Mouse (Mus musculus) embryonic stem cell, embryonic (primary cell): ENCODE data around the gene Sema4f.

ENCODE experiments used
- CTCF ChIA-PET, 4 experiments: fragments of 300-600 bp in 2 of 4; fragments of 350-600 bp in 2 of 4; sonication (Branson Sonifier 250); formaldehyde crosslinking; loops; one replicate each; lab custom pipeline; 2022; ENCODE audit warnings: inconsistent platforms in 2 of 4; lab: Charles Lee
- POLR2A ChIA-PET, 4 experiments: fragments of 300-600 bp in 2 of 4; fragments of 350-600 bp in 2 of 4; sonication (Branson Sonifier 250); formaldehyde crosslinking; loops; one replicate each; lab custom pipeline; 2022; ENCODE audit warnings: antibody characterized with exemption in 4 of 4, inconsistent platforms in 1 of 4; lab: Charles Lee

Gene Sema4f

DNA sequence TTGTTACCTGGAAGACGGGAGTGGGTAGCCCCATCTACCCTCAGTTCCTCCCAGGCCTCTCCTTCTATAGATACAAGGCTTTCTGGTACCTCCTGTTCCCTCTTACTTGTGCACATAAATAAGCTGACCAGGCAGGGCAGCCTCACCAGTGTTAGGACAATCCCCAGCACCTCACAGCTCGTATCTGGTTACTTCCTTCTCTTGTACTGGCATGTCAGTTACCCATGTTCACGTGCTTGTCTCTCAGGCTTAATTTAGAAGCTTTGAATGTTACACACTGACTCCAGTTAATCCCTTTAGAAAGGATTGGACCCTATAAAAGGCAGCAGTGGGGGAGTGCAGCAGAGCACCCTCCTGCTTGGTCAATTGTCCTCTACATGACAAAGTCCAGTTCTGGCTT lies 42.3 kb downstream of the Sema4f start:
- CTCF ChIA-PET = interaction anchor here in 1 of 4 experiments (0.5 kb wide), 1 partner anchor 295 kb away, joined by 10 read pairs; no protein-coding TSS in a partner anchor
- POLR2A ChIA-PET = interaction anchor here in 1 of 4 experiments (1.7 kb wide), 1 partner anchor 21 kb away, joined by 4 read pairs; no protein-coding TSS in a partner anchor

DNA sequence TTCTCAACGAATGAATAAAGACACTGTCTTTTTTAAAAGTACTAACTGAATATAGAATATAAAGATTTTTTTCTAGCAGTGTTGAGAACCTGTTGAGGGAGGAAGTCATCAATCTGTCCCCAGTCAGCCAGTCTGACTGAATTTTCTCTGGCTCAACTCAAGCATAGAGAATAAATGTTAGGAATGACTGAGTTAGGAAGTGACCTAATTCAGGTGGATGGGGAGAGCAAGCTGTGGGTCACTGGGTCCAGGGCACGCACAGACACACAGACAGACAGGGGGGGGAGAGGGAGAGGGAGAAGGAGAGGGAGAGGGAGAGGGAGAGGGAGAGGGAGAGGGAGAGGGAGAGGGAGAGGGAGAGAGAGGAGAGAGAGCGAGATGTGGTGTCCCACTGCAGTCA lies 46.2 kb downstream of the Sema4f start:
- POLR2A ChIA-PET = no interaction called here
- CTCF ChIA-PET = interaction anchor here in 1 of 4 experiments (0.7 kb wide), 1 partner anchor 765 kb away, joined by 3 read pairs; no protein-coding TSS in a partner anchor

- CTCF ChIA-PET = interaction anchor here in 3 of 4 experiments (0.5 to 1.4 kb wide), 14 partner anchors 9 to 906 kb away, joined by 3 to 13 read pairs (median 4); no protein-coding TSS in a partner anchor
- POLR2A ChIA-PET = interaction anchor here in 3 of 4 experiments (0.5 to 1.7 kb wide), 3 partner anchors 10 to 491 kb away, joined by 3 to 7 read pairs (median 6); no protein-coding TSS in a partner anchor
Measured at GRCm38 (mm10) chr6:82892540-82892939, 47.0 kb downstream of the Sema4f start.

GRCm38 (mm10) chr6:82891488-82891887 lies 48.1 kb downstream of the Sema4f start:
- POLR2A ChIA-PET = interaction anchor here in 3 of 4 experiments (0.6 to 1.7 kb wide), 7 partner anchors 7 to 280 kb away, joined by 3 to 6 read pairs (median 4); no protein-coding TSS in a partner anchor
- CTCF ChIA-PET = interaction anchor here (0.6 to 1.6 kb wide), 15 partner anchors 8 to 904 kb away, joined by 3 to 11 read pairs (median 3); no protein-coding TSS in a partner anchor

DNA sequence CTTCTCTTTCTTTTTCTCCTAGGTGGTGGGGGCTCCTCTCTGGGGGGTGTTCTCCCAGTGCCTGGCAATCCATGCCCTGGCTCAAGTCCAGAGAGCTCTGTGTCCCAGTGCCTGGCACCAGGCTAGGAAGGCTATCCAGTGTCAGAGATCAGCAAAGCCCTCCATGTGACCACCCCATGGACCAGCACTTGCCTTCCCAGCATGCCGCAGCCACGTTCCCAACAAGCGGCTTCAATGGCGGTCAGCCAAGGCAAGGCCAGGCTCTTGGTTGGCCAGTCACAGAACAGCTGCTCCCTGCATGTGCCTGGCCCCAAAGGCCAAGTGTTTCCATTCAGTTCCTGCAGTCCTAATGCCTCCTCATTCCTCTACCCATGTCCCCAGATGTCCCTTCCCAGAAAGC lies 53.2 kb downstream of the Sema4f start:
- ChIA-PET CTCF (interaction anchor here in 3 of 4 experiments (0.7 to 2.5 kb wide), 5 partner anchors 19 to 173 kb away, joined by 3 to 7 read pairs (median 5); no protein-coding TSS in a partner anchor), POLR2A (interaction anchor here in 3 of 4 experiments (0.6 to 4.4 kb wide), 41 partner anchors 10 to 275 kb away, joined by 3 to 28 read pairs (median 4); partner anchors contain the start of genes Hk2 (in 2 of the 3) and M1ap (in 1 of the 3))

GRCm38 (mm10) chr6:82885909-82886308 lies 53.7 kb downstream of the Sema4f start:
- CTCF ChIA-PET = interaction anchor here in 2 of 4 experiments (1.0 to 2.5 kb wide), 5 partner anchors 131 to 393 kb away, joined by 3 to 7 read pairs (median 5); no protein-coding TSS in a partner anchor

DNA sequence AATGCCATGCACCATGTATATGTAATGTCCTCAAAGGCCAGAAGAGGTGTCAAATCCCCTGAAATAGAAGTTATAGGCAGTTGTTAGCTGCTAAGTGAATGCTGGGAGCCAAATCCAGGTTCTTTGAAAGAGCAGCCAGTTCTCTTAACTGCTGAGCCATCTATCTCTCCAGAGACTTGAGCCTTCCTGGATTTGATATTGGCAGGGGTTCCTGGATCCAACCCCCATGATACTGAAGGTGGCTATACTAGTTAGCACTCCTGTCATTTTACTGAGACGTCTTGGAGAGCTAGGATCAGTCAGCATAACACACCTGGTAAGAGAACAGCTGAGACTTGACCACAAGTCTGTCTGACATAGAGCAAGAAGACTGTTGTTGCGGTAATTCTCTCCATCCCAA lies 54.1 kb downstream of the Sema4f start:
- POLR2A ChIA-PET = interaction anchor here in 3 of 4 experiments (0.6 to 4.4 kb wide), 38 partner anchors 8 to 583 kb away, joined by 3 to 28 read pairs (median 4); partner anchors contain the start of gene Hk2 (in 2 of the 3)
- CTCF ChIA-PET = interaction anchor here in 2 of 4 experiments (1.0 to 2.5 kb wide), 3 partner anchors 131 to 393 kb away, joined by 3 to 7 read pairs (median 6); no protein-coding TSS in a partner anchor

More at GRCm38 (mm10) chr6:82885909-82886308, 53.7 kb downstream of the Sema4f start:
- POLR2A ChIA-PET = interaction anchor here in 3 of 4 experiments (0.6 to 4.4 kb wide), 44 partner anchors 9 to 584 kb away, joined by 3 to 28 read pairs (median 4); partner anchors contain the start of genes Hk2 (in 2 of the 3) and M1ap (in 1 of the 3)

GRCm38 (mm10) chr6:82884570-82884969 lies 55.0 kb downstream of the Sema4f start:
- ChIA-PET POLR2A (interaction anchor here in 3 of 4 experiments (0.5 to 4.4 kb wide), 21 partner anchors 7 to 933 kb away, joined by 3 to 28 read pairs (median 5); partner anchors contain the start of gene Hk2 (in 2 of the 3)), CTCF (interaction anchor here in 3 of 4 experiments (0.7 to 1.6 kb wide), 4 partner anchors 170 to 290 kb away, joined by 3 to 6 read pairs (median 4); no protein-coding TSS in a partner anchor)

- POLR2A ChIA-PET = interaction anchor here in 2 of 4 experiments (1.1 to 1.8 kb wide), 8 partner anchors 10 to 183 kb away, joined by 3 to 7 read pairs (median 4); partner anchors contain the start of gene Hk2 (in 1 of the 2)
- CTCF ChIA-PET = interaction anchor here in 3 of 4 experiments (0.6 to 1.7 kb wide), 4 partner anchors 15 to 270 kb away, joined by 3 to 8 read pairs (median 4); no protein-coding TSS in a partner anchor
Measured at GRCm38 (mm10) chr6:82881485-82882096, 58.0 kb downstream of the Sema4f start.

DNA sequence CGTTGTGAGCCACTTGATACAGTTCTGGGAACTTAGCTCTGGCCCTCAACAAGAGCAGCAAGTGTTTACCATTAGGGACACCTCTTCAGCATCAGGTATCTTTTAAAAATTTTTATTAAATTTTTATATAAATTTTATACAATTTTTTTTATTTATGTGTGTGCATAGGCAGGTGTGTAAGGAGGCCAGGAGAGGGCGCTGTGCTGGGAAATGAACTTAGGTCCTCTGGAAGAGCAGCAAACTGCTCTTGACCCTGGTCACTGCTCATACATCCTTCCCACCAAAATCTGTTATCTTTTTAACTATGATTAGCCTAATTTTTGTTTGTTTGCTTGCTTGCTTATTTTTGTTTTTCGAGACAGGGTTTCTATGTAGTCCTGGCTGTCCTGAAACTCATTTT lies 58.8 kb downstream of the Sema4f start:
- ChIA-PET CTCF (interaction anchor here in 2 of 4 experiments (1.0 to 1.7 kb wide), 3 partner anchors 14 to 26 kb away, joined by 3 read pairs; no protein-coding TSS in a partner anchor), POLR2A (interaction anchor here in 2 of 4 experiments (0.7 to 2.5 kb wide), 6 partner anchors 18 to 182 kb away, joined by 3 to 9 read pairs (median 4); no protein-coding TSS in a partner anchor)

DNA sequence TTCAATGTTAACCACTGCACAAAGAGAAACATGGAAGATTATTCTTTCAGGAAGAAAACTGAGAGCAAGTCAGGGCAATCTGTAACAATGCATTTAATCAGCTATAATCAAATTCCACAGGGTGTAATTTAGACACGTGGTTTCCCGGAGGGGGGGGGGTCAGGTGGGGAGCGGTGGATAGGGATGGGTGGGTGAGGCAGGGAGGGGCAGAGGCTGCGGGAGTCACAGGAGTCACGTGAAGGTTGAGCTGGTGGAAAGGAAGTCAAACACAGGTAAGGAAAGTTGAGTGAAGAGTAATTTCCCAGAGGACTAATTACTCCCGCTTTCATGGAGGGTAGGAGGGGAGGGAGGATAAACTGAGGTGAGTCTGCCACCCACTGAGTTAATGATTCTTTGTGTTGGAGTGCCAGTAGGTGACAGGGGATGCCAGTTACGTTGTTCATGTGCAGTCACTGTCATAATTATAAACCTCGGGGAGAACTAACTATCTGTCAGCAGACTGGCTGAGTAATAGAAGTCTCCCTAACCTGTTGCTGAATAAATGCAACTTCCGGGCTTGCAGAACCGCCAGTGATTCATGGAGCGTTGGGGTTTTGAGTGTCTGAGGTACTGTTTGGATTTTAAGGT lies 60.0 kb downstream of the Sema4f start:
- CTCF ChIA-PET = interaction anchor here in 3 of 4 experiments (0.5 to 1.0 kb wide), 5 partner anchors 17 to 218 kb away, joined by 3 to 4 read pairs (median 3); no protein-coding TSS in a partner anchor
- POLR2A ChIA-PET = interaction anchor here in 3 of 4 experiments (0.6 to 2.5 kb wide), 15 partner anchors 10 to 1298 kb away, joined by 3 to 9 read pairs (median 4); partner anchors contain the start of gene Hk2 (in 1 of the 3)

GRCm38 (mm10) chr6:82875509-82875935 lies 64.0 kb downstream of the Sema4f start:
- ChIA-PET CTCF (interaction anchor here in 3 of 4 experiments (0.6 to 2.1 kb wide), 5 partner anchors 12 to 173 kb away, joined by 3 to 6 read pairs (median 4); no protein-coding TSS in a partner anchor), POLR2A (interaction anchor here in 2 of 4 experiments (0.7 to 2.0 kb wide), 13 partner anchors 9 to 832 kb away, joined by 3 to 8 read pairs (median 5); partner anchors contain the start of gene Hk2 (in 2 of the 2))

GRCm38 (mm10) chr6:82872332-82872707 lies 67.2 kb downstream of the Sema4f start:
- ChIA-PET POLR2A (interaction anchor here in 1 of 4 experiments (1.0 kb wide), 1 partner anchor 10 kb away, joined by 4 read pairs; no protein-coding TSS in a partner anchor), CTCF (interaction anchor here in 2 of 4 experiments (0.7 to 1.1 kb wide), 2 partner anchors 11 to 26 kb away, joined by 3 to 20 read pairs; no protein-coding TSS in a partner anchor)

GRCm38 (mm10) chr6:82871632-82872331 lies 67.8 kb downstream of the Sema4f start:
- CTCF ChIA-PET = interaction anchor here in 2 of 4 experiments (0.7 to 1.1 kb wide), 2 partner anchors 10 to 25 kb away, joined by 3 to 20 read pairs; no protein-coding TSS in a partner anchor

DNA sequence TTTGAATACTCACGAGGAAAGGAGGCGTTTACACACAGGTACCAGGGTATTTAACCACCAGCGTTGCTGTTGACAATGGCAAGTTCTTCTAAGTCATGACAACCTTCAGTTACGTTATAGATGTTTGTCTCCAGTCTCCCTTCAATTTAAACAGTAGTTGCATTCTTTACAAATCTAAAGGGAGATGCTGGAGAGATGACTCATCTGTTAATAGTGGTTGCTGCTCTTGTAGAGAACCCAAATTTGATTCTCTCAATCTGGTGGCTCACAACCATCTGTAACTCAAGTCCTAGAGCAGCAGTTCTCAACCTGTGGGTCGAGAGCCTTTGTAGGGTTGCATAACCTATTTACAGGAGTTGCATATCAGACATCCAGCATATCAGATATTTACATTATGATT lies 71.1 kb downstream of the Sema4f start:
- ChIA-PET POLR2A (no interaction called here), CTCF (no interaction called here)

More at GRCm38 (mm10) chr6:82871632-82872331, 67.8 kb downstream of the Sema4f start:
- POLR2A ChIA-PET = interaction anchor here in 1 of 4 experiments (1.0 kb wide), 2 partner anchors 9 to 10 kb away, joined by 4 to 5 read pairs; no protein-coding TSS in a partner anchor

- CTCF ChIA-PET = interaction anchor here in 2 of 4 experiments (0.5 to 1.4 kb wide), 3 partner anchors 13 to 128 kb away, joined by 3 to 4 read pairs (median 3); no protein-coding TSS in a partner anchor
- POLR2A ChIA-PET = interaction anchor here in 3 of 4 experiments (0.7 to 2.7 kb wide), 27 partner anchors 8 to 812 kb away, joined by 3 to 21 read pairs (median 3); partner anchors contain the start of genes Hk2 (in 2 of the 3), Aup1 (in 1 of the 3) and Pole4 (in 1 of the 3)
Measured at GRCm38 (mm10) chr6:82863380-82863874, 76.1 kb downstream of the Sema4f start.
